Mouse (Mus musculus): ENCODE measurements around the gene Dnm3.

Dnm3 gene

GRCm38 (mm10) chr1:162252869-162253268 lies 225.0 kb downstream of the Dnm3 start:
- DNase-seq (ENCODE audit: low read depth): no peak

GRCm38 (mm10) chr1:162247216-162247615 lies 230.6 kb downstream of the Dnm3 start:
- DNase-seq (ENCODE audit: low read depth): no peak

GRCm38 (mm10) chr1:162243651-162243990 lies 234.2 kb downstream of the Dnm3 start:
- DNase-seq (ENCODE audit: low read depth): no peak

- DNase-seq (ENCODE audit: low read depth): no peak
Measured at GRCm38 (mm10) chr1:162242980-162243650, 234.7 kb downstream of the Dnm3 start.

- no peak for DNase-seq (ENCODE audit: low read depth)
Measured at GRCm38 (mm10) chr1:162240720-162241119, 237.1 kb downstream of the Dnm3 start.

- no peak for DNase-seq (ENCODE audit: low read depth)
Measured at GRCm38 (mm10) chr1:162238646-162239045, 239.2 kb downstream of the Dnm3 start.

- no peak for DNase-seq (ENCODE audit: low read depth)
Measured at GRCm38 (mm10) chr1:162236624-162237159, 241.1 kb downstream of the Dnm3 start.

GRCm38 (mm10) chr1:162225621-162226147 lies 252.2 kb downstream of the Dnm3 start:
- no peak for DNase-seq (ENCODE audit: low read depth)

GRCm38 (mm10) chr1:162224817-162225605 lies 252.8 kb downstream of the Dnm3 start:
- no peak for DNase-seq (ENCODE audit: low read depth)

GRCm38 (mm10) chr1:162224061-162224460 lies 253.8 kb downstream of the Dnm3 start:
- DNase-seq (ENCODE audit: low read depth): no peak

GRCm38 (mm10) chr1:162223258-162223940 lies 254.4 kb downstream of the Dnm3 start:
- no peak for DNase-seq (ENCODE audit: low read depth)

GRCm38 (mm10) chr1:162222353-162222752 lies 255.5 kb downstream of the Dnm3 start:
- DNase-seq (ENCODE audit: low read depth): no peak

- DNase-seq (ENCODE audit: low read depth): no peak
Measured at GRCm38 (mm10) chr1:162221801-162222301, 256.0 kb downstream of the Dnm3 start.

GRCm38 (mm10) chr1:162220891-162221290 lies 256.9 kb downstream of the Dnm3 start:
- DNase-seq (ENCODE audit: low read depth): no peak

- DNase-seq (ENCODE audit: low read depth): no peak
Measured at GRCm38 (mm10) chr1:162219781-162220180, 258.1 kb downstream of the Dnm3 start.

- no peak for DNase-seq (ENCODE audit: low read depth)
Measured at GRCm38 (mm10) chr1:162218530-162219180, 259.2 kb downstream of the Dnm3 start.

- no peak for DNase-seq (ENCODE audit: low read depth)
Measured at GRCm38 (mm10) chr1:162217340-162217974, 260.4 kb downstream of the Dnm3 start.

- DNase-seq (ENCODE audit: low read depth): no peak
Measured at GRCm38 (mm10) chr1:162216656-162217055, 261.2 kb downstream of the Dnm3 start.

GRCm38 (mm10) chr1:162215743-162216142 lies 262.1 kb downstream of the Dnm3 start:
- no peak for DNase-seq (ENCODE audit: low read depth)

GRCm38 (mm10) chr1:162213066-162213465 lies 264.8 kb downstream of the Dnm3 start:
- no peak for DNase-seq (ENCODE audit: low read depth)

GRCm38 (mm10) chr1:162210529-162210928 lies 267.3 kb downstream of the Dnm3 start:
- no peak for DNase-seq (ENCODE audit: low read depth)
